Mouse (Mus musculus) megakaryocyte, embryonic 14.5 days (primary cell): Measurements from ENCODE around the gene Lypla2.

ENCODE experiments used
- FLI1 ChIP-seq: IDR thresholded peaks from 2 replicates; pipeline ENCODE4 v1.6.1; 2012; ENCODE audit warnings: low read length, inconsistent platforms, mixed read lengths
- GATA1 ChIP-seq: IDR thresholded peaks from 3 replicates; pipeline ENCODE4 v1.6.1; 2012; ENCODE audit warnings: mixed read lengths, low read length, inconsistent platforms, borderline replicate concordance

DNA sequence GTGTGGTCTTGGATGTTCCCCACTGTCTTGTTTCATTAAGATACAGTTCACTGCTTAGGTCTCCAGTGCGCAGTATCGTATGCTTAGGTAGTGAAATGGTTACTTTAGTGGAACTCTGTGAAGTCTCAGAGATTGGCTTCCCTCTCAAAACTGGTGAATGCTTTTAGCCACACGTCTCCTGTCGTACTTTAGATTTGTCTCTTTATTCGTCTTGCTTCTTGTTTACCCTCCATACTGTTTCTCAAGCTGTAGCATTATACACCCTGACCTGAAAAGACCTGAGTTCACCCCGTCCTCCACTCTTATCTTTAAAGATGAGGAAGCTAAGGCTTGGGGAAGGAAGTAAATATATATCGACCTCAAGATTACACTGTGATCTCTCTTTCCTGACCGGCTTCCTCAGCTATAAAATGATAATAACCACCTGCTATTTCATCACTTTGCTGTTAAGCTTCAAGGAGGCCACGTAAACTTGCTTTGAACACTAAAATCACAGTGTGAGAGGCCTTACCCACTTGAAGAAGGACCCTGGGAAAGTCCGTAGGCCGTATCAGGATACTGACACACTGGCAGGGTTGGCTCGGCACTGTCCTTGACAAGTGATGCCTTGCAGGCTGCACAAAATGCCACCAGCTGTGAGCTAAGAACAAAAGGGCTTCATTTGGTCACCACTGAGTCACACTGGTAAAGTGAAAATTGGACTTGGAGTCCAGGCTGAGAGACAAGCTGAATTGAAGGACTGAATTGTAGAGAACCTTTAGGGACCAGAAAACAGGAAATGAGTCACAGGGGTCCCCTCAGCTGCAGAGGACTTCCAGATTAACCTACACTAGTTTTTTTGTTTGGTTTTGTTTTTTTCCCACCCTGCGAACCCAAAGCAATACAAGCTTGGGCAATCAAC lies 735 bp upstream of the Lypla2 start:
- TF ChIP-seq GATA1 (no peak), FLI1 (no peak)
